Mouse (Mus musculus) embryonic facial prominence, embryonic 10.5 days (tissue): ENCODE results near the gene Hdx. TPM values are rescaled to one million over a fixed set of nuclear protein-coding genes. Genes with fewer than 3 reads are reported as not detected.

Experiments used
- DNase-seq: peaks from one replicate; pipeline ENCODE4 v3.0.0-alpha.2; 2017; ENCODE audit warnings: low spot score
- H3K27ac ChIP-seq: fragments of 300-500 bp; sonication (generic); replicated peaks from 2 replicates; pipeline ENCODE4 v1.5.1; 2016; ENCODE audit warnings: mild to moderate bottlenecking
- H3K27me3 ChIP-seq: fragments of 300-500 bp; sonication (generic); replicated peaks from 2 replicates; pipeline ENCODE4 v1.6.1; 2016; ENCODE audit warnings: low read depth, mild to moderate bottlenecking; ENCODE audit not compliant: poor library complexity, severe bottlenecking
- H3K36me3 ChIP-seq: fragments of 300-500 bp; sonication (generic); replicated peaks from 2 replicates; pipeline ENCODE4 v1.6.1; 2016; ENCODE audit warnings: mild to moderate bottlenecking, moderate library complexity
- H3K4me1 ChIP-seq: fragments of 300-500 bp; sonication (generic); 2 replicates; pipeline ENCODE4 v1.6.1; 2016
- H3K4me3 ChIP-seq: fragments of 300-500 bp; sonication (generic); 2 replicates; pipeline ENCODE4 v1.5.1; 2016; ENCODE audit warnings: mild to moderate bottlenecking, moderate library complexity
- H3K9me3 ChIP-seq: fragments of 300-500 bp; sonication (generic); 2 replicates; pipeline ENCODE4 v1.6.1; 2016; ENCODE audit warnings: mild to moderate bottlenecking
- WGBS: fragments of 180-500 bp; shearing (Covaris S2); methylation state at CpG from one replicate; pipeline ENCODE4 v1.1.7; 2016; 5-methylcytosine and 5-hydroxymethylcytosine counted together
- polyA plus RNA-seq: library from polyadenylated mRNA; unstranded; fragments of >200 nt; fragmentation: Nextera tagmentation; extraction: Ambion mirVana; gene quantifications from 2 replicates; pipeline ENCODE4 v1.2.1, GENCODE M21; 2016

The Hdx gene
- 2.3 and 2.5 TPM in 2 replicates for polyA plus RNA-seq

DNA sequence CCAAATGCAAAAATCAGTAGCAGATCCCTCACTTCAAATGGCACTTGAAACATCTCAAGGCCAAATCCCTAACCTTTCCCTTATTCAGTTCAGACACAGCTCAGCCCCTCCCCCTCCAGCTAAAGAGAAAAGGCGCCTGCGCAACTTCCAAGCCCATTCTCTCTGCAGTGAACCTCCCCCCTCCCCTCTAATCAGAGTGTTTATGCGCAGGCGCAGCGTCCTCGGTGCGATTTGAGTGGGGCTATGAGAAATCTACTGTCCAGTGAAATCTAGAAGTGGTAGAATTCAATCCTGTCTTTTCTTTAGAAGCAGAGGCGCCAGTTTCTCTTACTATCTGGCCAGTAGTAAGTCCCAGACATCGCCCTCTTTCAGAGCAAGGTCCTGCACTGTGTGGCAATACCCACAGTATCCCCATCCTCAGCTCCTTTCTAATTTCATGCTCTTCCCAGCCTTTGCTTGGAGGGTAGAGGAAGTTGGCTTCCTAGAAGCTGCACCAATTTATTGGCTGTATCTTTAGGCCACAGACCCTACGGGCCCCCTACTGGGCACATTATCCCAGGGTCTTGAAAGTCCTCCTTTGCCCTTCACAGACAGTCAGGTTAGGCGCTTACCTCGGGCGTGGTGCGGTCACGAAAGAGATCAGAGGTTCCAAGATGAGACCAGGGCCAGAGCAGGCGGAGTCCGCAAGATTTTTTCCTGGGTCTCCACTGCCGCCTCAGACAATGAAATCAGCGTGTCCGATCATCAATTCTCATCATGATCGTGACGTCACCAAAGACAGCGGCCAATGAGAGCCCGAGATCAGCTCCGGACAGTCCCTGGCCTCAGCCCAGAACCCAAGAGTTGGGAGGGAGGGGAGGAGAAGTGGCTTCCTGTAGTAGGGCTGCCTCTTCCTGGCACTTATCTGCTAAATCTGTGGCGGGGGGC is at the start of gene Hdx:
Hdx (minus strand) TSS at position 724 of the 927 bp plus-strand sequence.
- Histone ChIP-seq H3K4me1 (no peaks in the 10 kb centered on the region), H3K9me3 (no peaks in the 10 kb centered on the region), H3K27ac (peak within 1 kb of the TSS; percentile 84), H3K4me3 (peak within 1 kb of the TSS; percentile 62), H3K27me3 (no peaks in the 10 kb centered on the region), H3K36me3 (no peaks in the 10 kb centered on the region)
- peak; percentile 83 for DNase-seq
- WGBS: 18% methylated on average over 26 of the region's 26 CpGs

DNA sequence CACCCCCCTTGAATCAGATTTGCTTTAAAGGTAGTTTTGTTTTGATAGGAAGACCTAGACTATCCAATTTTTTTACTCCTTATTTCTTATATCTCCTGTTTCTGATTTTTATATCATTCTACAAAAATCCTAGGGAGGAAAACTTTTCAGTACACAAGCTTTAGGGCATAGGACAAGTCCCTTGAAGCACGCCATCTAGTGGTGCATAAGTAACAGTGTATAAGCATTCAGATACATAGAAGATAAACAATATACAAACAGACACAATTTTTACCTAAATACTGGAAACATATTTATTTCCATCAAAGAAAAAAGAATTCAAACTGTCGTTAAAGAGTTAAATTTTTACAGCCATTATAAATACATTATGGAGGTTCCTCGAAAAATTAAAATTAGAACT is 11.2 kb downstream of the Hdx start:
- H3K27ac ChIP-seq: no peak overlapping the region
- H3K4me1 ChIP-seq: no peaks in the 10 kb centered on the region
- H3K27me3 ChIP-seq: no peaks in the 10 kb centered on the region
- H3K9me3 ChIP-seq: no peaks in the 10 kb centered on the region
- no peaks in the 10 kb centered on the region for H3K36me3 ChIP-seq
- H3K4me3 ChIP-seq: no peak overlapping the region
- DNase-seq: no peak
- WGBS: 64% methylated on average over 3 of the region's 3 CpGs

DNA sequence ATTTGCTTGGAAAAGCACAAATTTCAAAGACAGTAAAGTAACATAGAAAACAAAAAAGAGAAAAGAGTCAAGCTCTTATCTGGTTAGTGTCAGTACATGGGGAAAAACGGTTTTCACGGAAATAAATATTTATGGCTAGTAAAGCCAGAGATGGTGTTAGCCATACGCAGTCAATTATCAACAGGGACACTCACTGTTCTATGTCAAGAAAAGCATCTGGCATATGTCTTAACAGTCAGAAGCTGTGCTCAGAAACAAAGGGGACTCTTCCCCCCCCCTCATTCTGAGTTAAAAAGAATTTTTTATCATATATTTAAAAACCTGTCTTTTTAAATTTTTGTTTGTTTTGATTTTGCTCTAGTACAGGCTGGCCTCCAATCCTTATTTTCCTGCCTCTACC is 25.2 kb downstream of the Hdx start:
- no peaks in the 10 kb centered on the region for H3K9me3 ChIP-seq
- H3K4me3 ChIP-seq: no peak overlapping the region
- WGBS: 73% methylated on average over 3 of the region's 3 CpGs
- DNase-seq: no peak
- no peaks in the 10 kb centered on the region for H3K4me1 ChIP-seq
- no peak overlapping the region for H3K27ac ChIP-seq
- H3K27me3 ChIP-seq: no peaks in the 10 kb centered on the region
- no peaks in the 10 kb centered on the region for H3K36me3 ChIP-seq

DNA sequence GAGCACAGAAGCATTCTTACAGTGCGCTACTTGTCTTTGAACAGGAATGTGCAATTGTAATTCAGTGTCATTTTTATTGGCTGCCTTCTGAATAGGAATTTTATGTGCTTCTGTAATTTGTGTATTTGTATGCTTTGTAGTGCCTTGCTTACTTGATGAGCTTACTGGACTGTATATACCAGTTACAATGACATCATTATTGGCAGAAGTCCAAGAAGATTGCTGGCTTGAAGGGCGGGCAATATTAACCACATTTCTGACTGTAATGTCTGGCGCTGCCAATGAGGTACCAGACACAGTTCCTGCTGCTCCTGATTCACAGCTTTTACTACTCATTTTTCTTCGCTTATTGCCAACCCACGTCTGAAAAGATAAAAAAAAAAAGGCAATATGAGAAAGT is 36.5 kb downstream of the Hdx start:
- Histone ChIP-seq H3K4me1 (no peaks in the 10 kb centered on the region), H3K36me3 (0 out of 2 replicates have a peak, but pooled peaks cover 3% of the 10 kb centered on the region), H3K4me3 (no peak overlapping the region), H3K9me3 (no peaks in the 10 kb centered on the region), H3K27ac (no peak overlapping the region), H3K27me3 (no peaks in the 10 kb centered on the region)
- no peak for DNase-seq
- 84% methylated on average over 5 of the region's 5 CpGs for WGBS

DNA sequence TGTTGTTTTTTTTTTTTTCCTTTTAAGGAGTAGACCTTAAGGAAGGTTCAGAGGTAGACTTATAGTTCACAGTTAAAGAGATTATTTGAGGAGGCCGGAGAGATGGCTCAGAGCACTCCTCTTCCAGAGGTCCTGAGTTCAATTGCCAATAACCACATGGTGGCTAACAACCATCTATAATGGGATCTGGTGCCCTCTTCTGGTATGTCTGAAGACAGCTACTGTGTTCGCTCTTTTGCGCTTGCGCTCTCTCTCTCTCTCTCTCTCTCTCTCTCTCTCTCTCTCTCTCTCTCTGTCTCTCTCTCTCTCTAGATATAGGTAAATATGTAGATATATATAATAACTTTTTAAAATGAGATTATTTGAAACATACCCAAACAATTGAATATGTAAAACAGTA is 38.2 kb downstream of the Hdx start:
- Histone ChIP-seq H3K4me1 (no peaks in the 10 kb centered on the region), H3K9me3 (no peaks in the 10 kb centered on the region), H3K36me3 (0 out of 2 replicates have a peak, but pooled peaks cover 3% of the 10 kb centered on the region), H3K27me3 (no peaks in the 10 kb centered on the region), H3K4me3 (no peak overlapping the region), H3K27ac (no peak overlapping the region)
- WGBS: 84% methylated on average over 4 of the region's 4 CpGs
- no peak for DNase-seq

DNA sequence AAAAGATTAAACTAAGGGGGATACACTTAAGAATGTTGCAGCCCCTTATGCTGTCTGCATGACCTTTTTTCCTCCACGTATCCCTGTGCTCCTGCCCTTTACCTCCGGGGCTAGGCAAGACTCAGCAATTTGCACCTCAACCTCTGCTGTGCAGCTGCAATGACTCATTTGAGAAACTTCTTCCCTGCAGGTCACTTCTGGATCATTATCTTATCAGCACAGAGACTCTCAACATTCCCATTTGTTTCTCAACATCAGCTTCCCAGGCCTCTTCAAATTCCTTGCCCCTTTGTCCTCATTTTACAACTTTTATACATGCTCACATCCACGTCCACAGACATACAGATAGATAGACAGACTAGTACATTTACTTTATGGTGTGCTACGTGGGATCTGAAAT is 51.9 kb downstream of the Hdx start:
- no peak for DNase-seq
- 79% methylated on average over 4 of the region's 4 CpGs for WGBS
- H3K4me3 ChIP-seq: no peak overlapping the region

DNA sequence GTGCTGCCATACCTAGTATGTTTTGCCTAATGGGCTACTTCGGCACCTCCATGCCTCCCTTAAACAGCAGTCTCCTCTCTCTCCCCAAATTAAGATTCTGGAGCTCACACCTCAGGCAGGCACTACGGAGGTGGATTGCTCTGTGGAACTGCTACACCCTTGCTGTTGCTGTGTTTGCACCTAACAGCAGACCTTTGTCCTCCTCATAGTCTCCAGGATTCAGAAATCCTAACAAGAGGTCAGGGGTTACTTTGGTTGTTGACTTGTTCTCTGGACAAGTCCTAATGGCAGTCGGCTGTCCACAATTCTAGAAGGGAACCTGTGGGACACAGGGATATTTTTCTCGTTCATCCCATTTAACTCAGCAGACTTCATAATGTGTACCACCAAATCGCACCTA is 56.3 kb downstream of the Hdx start:
- 79% methylated on average over 5 of the region's 5 CpGs for WGBS
- Histone ChIP-seq H3K9me3 (no peaks in the 10 kb centered on the region), H3K27me3 (no peaks in the 10 kb centered on the region), H3K27ac (no peak overlapping the region), H3K36me3 (no peaks in the 10 kb centered on the region), H3K4me1 (no peaks in the 10 kb centered on the region), H3K4me3 (no peak overlapping the region)
- no peak for DNase-seq

More for the DNA sequence above, 51.9 kb downstream of the Hdx start:
- no peaks in the 10 kb centered on the region for H3K9me3 ChIP-seq
- H3K27ac ChIP-seq: no peak overlapping the region
- H3K4me1 ChIP-seq: no peaks in the 10 kb centered on the region
- H3K27me3 ChIP-seq: no peaks in the 10 kb centered on the region
- H3K36me3 ChIP-seq: no peaks in the 10 kb centered on the region

DNA sequence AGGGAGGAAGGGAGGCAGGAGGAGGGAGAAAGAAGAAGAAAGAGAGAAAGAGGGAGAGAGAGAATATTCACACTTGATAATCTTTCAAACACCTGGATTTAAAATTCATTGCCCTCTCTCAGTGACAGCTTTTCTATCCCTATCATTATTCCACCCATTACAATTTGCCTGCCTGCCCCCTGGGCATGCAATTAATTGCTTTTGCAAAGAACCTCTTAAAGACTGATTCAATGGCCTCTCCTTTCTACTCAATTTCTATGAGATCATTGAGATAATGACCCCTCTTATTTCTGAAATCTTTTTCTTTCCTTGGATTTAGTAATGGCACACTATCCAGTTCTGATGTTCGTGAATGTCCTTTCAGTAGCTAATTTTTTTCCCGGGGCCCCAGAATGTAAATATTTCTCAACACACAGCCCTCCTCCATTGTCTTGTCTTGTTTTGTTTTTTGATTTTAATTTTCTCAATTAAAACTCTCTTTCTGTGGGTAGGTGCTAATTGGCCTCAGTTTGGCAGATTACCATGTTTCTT is 99.2 kb downstream of the Hdx start:
- Histone ChIP-seq H3K9me3 (no peaks in the 10 kb centered on the region), H3K27me3 (no peaks in the 10 kb centered on the region), H3K4me1 (no peaks in the 10 kb centered on the region), H3K4me3 (no peak overlapping the region), H3K27ac (no peak overlapping the region), H3K36me3 (no peaks in the 10 kb centered on the region)
- WGBS: 79% methylated on average over 2 of the region's 2 CpGs
- no peak for DNase-seq

DNA sequence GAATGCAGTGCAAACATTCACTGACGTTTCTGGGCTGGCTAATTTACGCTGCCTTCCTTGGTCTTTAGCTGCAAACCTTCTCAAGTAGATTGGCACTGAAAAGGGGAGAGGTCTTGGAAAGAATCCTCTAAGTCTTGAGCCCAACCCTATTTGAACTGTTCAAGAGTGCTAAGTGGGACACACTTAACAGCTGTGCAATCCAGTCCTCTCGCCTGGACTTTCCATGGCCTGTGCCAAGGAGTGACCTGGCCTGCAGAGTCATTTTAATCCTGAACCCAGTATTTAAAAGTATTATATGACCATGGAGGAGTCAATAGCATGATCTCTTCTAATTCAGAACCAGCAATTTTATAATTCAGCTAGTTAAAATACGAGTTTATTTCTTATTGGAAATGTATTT is 109.3 kb downstream of the Hdx start:
- Histone ChIP-seq H3K4me3 (no peak overlapping the region), H3K9me3 (no peaks in the 10 kb centered on the region), H3K4me1 (no peaks in the 10 kb centered on the region), H3K36me3 (no peaks in the 10 kb centered on the region), H3K27ac (no peak overlapping the region), H3K27me3 (no peaks in the 10 kb centered on the region)
- WGBS: 76% methylated on average over 4 of the region's 4 CpGs
- no peak for DNase-seq

DNA sequence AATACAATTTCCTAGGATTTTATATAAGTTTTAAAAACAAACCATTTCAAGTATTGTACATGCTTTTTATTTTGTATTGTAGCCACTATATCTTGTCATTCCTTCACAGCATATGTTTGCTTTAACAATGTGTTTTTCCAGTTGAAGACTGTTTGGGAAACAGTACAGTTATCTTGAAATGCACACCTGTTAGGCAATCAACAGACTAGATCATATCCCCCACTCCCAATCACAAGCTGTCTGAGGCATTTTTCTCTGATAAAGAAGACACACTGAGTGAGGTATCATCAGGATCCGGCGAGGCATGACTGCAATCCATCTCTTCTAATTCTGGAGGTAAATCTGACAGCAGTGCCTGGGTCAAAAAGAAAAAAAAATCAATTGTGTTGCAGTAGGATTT is 119.8 kb downstream of the Hdx start:
- Histone ChIP-seq H3K9me3 (no peaks in the 10 kb centered on the region), H3K27me3 (no peaks in the 10 kb centered on the region), H3K4me3 (no peak overlapping the region), H3K36me3 (no peaks in the 10 kb centered on the region), H3K4me1 (no peaks in the 10 kb centered on the region), H3K27ac (no peak overlapping the region)
- no peak for DNase-seq
- 88% methylated on average over 2 of the region's 2 CpGs for WGBS

DNA sequence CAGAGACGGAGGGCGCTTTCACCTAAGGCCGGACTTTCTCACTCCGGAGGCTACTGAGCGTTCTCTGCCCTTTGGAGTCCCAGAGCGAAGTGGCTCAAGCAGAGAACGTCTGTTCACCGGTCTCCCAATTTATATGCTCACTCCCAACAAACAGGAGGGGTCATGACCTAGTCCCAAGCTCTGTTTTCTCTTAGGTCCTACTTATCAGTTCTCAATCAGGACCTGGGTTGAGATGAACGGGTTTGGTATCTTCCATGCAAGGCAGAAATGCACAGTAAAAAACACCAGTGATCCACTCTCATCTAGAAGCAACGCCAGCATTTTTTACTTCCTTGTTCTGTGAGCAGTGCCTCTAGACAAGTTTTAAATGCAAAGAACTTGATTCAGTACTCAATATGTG is 159.0 kb downstream of the Hdx start, which contains the start of gene Rps6ka6:
Rps6ka6 (minus strand) TSS at position 101 of the 400 bp plus-strand sequence.
- no peak within 1 kb of the TSS for H3K27ac ChIP-seq
- H3K36me3 ChIP-seq: no peaks in the 10 kb centered on the region
- WGBS: 66% methylated on average over 10 of the region's 10 CpGs

More for the DNA sequence above, 159.0 kb downstream of the Hdx start, which contains the start of gene Rps6ka6:
- Histone ChIP-seq H3K4me3 (no peak within 1 kb of the TSS), H3K27me3 (no peaks in the 10 kb centered on the region), H3K4me1 (no peaks in the 10 kb centered on the region), H3K9me3 (no peaks in the 10 kb centered on the region)
- DNase-seq: no peak
